Mouse (Mus musculus) bone marrow macrophage, adult 2 months (primary cell): ENCODE results near the gene Cnksr2.

ENCODE experiments used
- CTCF ChIP-seq: IDR thresholded peaks from 2 replicates; pipeline ENCODE4 v1.5.1; 2012; ENCODE audit warnings: low read depth, mild to moderate bottlenecking, low read length, moderate library complexity
- POLR2A ChIP-seq: IDR thresholded peaks from 2 replicates; pipeline ENCODE4 v1.6.1; 2012; ENCODE audit warnings: mild to moderate bottlenecking, low read depth, low read length, borderline replicate concordance

- TF ChIP-seq POLR2A (no peak), CTCF (no peak)
Observed at GRCm38 (mm10) chrX:158043057-158043843, at the start of gene Cnksr2.
